Mouse (Mus musculus): ENCODE measurements at regions not wholly inside any gene's neighbourhood (a gene's known extent, or its start where the extent isn't known, plus 50 kb on each side); places are given as distances from the start of the nearest gene placed in this dataset.
A peak's percentile ranks its signal among the peaks of the same experiment; 100 is the strongest.

DNA sequence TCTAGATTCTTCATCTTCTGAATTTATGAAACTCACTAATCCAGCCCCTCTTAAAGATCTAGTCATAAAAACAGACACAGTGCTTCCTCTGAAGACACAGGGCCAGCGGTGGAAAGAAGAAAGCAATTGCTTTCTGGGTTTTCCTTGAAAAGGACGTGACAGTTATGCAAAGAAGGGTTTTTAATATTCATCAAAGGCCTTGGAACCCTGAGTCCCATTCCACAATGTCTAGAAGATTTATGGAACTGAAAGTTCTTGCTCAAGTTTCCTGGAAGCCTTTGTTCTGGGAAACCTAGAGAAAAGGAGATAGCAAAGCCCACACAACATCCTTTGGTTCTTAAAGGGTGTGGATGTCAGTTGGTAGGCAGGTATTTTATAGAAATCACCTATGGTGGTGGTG lies 346.0 kb downstream of the Gm45692 start:
- Histone ChIP-seq H3K9me3 (replicated peaks; ENCODE audit: control insufficient read depth, low read length) (no peaks in the 10 kb centered on the region), H3K4me2 (ENCODE audit: low read depth, low read length) (no peak overlapping the region), H3K9ac (replicated peaks; ENCODE audit: low read length) (no peak overlapping the region), H3K27me3 (ENCODE audit: control insufficient read depth, insufficient read depth, low read length) (no peaks in the 10 kb centered on the region), H3K4me3 (ENCODE audit: low read depth, low read length) (no peak overlapping the region), H3K36me3 (replicated peaks; ENCODE audit: control insufficient read depth, insufficient read depth, low read depth, low read length) (no peaks in the 10 kb centered on the region), H3K4me1 (ENCODE audit: control insufficient read depth, insufficient read depth, low read length) (no peaks in the 10 kb centered on the region), H3K27ac (replicated peaks; ENCODE audit: low read depth, low read length) (no peak overlapping the region)
- 88% methylated on average over 2 of the region's 2 CpGs for WGBS
- DNase-seq (ENCODE audit: low spot score) = no peak
- ATAC-seq (replicated peaks; ENCODE audit: insufficient number of reproducible peaks, low FRiP score, low TSS enrichment, low read depth) = no peak

GRCm38 (mm10) chr8:26468441-26468840 lies 349.1 kb downstream of the Gm45692 start:
- Histone ChIP-seq H3K36me3 (replicated peaks; ENCODE audit: control insufficient read depth, insufficient read depth, low read depth, low read length) (no peaks in the 10 kb centered on the region), H3K9ac (replicated peaks; ENCODE audit: low read length) (no peak overlapping the region), H3K4me3 (ENCODE audit: low read depth, low read length) (no peak overlapping the region), H3K4me1 (ENCODE audit: control insufficient read depth, insufficient read depth, low read length) (no peaks in the 10 kb centered on the region), H3K27ac (replicated peaks; ENCODE audit: low read depth, low read length) (no peak overlapping the region), H3K4me2 (ENCODE audit: low read depth, low read length) (no peak overlapping the region), H3K27me3 (ENCODE audit: control insufficient read depth, insufficient read depth, low read length) (no peaks in the 10 kb centered on the region), H3K9me3 (replicated peaks; ENCODE audit: control insufficient read depth, low read length) (no peaks in the 10 kb centered on the region)
- no peak for ATAC-seq (replicated peaks; ENCODE audit: insufficient number of reproducible peaks, low FRiP score, low TSS enrichment, low read depth)
- DNase-seq (ENCODE audit: low spot score) = no peak
- WGBS = 72% methylated on average over 2 of the region's 2 CpGs

DNA sequence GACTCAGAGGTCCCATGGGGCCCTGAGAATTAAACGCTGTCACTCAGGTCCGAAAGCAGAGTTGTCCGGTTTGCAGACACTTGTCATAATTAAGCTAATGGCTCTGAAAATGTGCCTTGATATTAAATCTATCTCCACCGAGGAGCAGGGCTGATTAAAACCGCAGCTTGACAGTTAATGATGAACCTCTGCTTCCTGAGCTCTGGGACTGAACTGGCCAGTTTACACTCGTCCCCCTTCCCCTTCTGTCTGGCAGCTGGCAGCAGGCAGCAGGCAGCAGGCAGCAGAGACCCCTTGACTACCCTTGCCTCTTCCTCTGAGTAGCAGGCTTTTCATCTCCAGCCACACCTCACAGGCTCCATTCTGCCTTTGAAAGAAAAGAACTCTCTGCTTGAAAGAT lies 350.4 kb downstream of the Gm45692 start:
- Histone ChIP-seq H3K4me3 (ENCODE audit: low read depth, low read length) (no peak overlapping the region), H3K9ac (replicated peaks; ENCODE audit: low read length) (no peak overlapping the region), H3K4me2 (ENCODE audit: low read depth, low read length) (no peak overlapping the region), H3K27me3 (ENCODE audit: control insufficient read depth, insufficient read depth, low read length) (no peaks in the 10 kb centered on the region), H3K4me1 (ENCODE audit: control insufficient read depth, insufficient read depth, low read length) (no peaks in the 10 kb centered on the region), H3K36me3 (replicated peaks; ENCODE audit: control insufficient read depth, insufficient read depth, low read depth, low read length) (no peaks in the 10 kb centered on the region), H3K9me3 (replicated peaks; ENCODE audit: control insufficient read depth, low read length) (no peaks in the 10 kb centered on the region), H3K27ac (replicated peaks; ENCODE audit: low read depth, low read length) (no peak overlapping the region)
- 46% methylated on average over 6 of the region's 6 CpGs for WGBS
- no peak for DNase-seq (ENCODE audit: low spot score)
- ATAC-seq (replicated peaks; ENCODE audit: insufficient number of reproducible peaks, low FRiP score, low TSS enrichment, low read depth) = no peak

- no peaks in the 10 kb centered on the region for H3K27me3 ChIP-seq (ENCODE audit: control insufficient read depth, insufficient read depth, low read length)
- ATAC-seq (replicated peaks; ENCODE audit: insufficient number of reproducible peaks, low FRiP score, low TSS enrichment, low read depth) = peak; percentile 69
- H3K4me2 ChIP-seq (ENCODE audit: low read depth, low read length) = no peak overlapping the region
Measured at GRCm38 (mm10) chr8:26471811-26472550, 352.6 kb downstream of the Gm45692 start.

DNA sequence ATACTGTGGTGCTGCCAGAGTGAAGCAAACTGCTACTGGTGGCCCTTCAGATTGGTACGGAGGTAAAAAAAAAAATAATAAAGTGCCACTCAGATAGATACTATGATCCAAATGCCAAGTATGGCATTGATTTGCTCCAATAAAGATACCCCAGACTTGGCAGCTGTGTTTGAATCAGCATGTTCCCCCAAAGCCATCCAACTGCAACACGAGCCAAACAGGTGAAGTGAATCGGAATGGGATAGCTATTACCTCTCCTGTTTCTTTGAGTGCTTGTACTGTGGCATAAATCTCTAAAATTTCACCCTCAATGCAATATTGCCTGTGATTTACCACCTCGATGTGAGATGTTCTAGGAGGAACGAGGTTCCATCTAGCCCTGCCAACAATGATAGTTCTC lies 365.4 kb downstream of the Gm45692 start:
- no peak overlapping the region for H3K4me3 ChIP-seq (ENCODE audit: low read depth, low read length)
- H3K36me3 ChIP-seq (replicated peaks; ENCODE audit: control insufficient read depth, insufficient read depth, low read depth, low read length) = no peaks in the 10 kb centered on the region
- no peaks in the 10 kb centered on the region for H3K4me1 ChIP-seq (ENCODE audit: control insufficient read depth, insufficient read depth, low read length)
- H3K9ac ChIP-seq (replicated peaks; ENCODE audit: low read length) = no peak overlapping the region
- no peak overlapping the region for H3K4me2 ChIP-seq (ENCODE audit: low read depth, low read length)
- WGBS = 82% methylated on average over 5 of the region's 5 CpGs
- ATAC-seq (replicated peaks; ENCODE audit: insufficient number of reproducible peaks, low FRiP score, low TSS enrichment, low read depth) = no peak
- DNase-seq (ENCODE audit: low spot score) = no peak
- no peaks in the 10 kb centered on the region for H3K9me3 ChIP-seq (replicated peaks; ENCODE audit: control insufficient read depth, low read length)
- H3K27me3 ChIP-seq (ENCODE audit: control insufficient read depth, insufficient read depth, low read length) = no peaks in the 10 kb centered on the region
- no peak overlapping the region for H3K27ac ChIP-seq (replicated peaks; ENCODE audit: low read depth, low read length)

More at GRCm38 (mm10) chr8:26471811-26472550, 352.6 kb downstream of the Gm45692 start:
- 14% methylated on average over 12 of the region's 12 CpGs for WGBS
- peak; percentile 49 for DNase-seq (ENCODE audit: low spot score)
- no peak overlapping the region for H3K27ac ChIP-seq (replicated peaks; ENCODE audit: low read depth, low read length)
- H3K9ac ChIP-seq (replicated peaks; ENCODE audit: low read length) = no peak overlapping the region
- no peaks in the 10 kb centered on the region for H3K36me3 ChIP-seq (replicated peaks; ENCODE audit: control insufficient read depth, insufficient read depth, low read depth, low read length)
- no peak overlapping the region for H3K4me3 ChIP-seq (ENCODE audit: low read depth, low read length)
- H3K9me3 ChIP-seq (replicated peaks; ENCODE audit: control insufficient read depth, low read length) = no peaks in the 10 kb centered on the region
- H3K4me1 ChIP-seq (ENCODE audit: control insufficient read depth, insufficient read depth, low read length) = no peaks in the 10 kb centered on the region

DNA sequence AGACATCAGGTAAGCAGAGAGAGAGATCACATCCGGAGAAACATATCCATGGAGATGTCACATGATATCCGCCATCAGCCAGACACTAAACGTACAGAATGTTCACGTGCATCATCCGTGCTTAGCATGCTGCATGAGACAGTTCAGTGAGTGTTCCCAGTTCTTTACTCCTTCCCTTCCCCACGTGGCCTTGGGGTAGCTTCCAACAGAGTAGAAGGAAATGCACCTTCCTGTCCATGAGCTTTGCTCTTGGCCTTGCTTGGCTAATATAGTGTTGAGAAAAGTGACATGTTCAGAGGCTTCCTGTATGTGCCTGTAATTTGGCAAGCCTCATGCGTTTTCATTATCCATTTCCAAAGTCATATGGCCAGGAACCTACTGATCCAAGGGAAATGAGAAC lies 368.5 kb downstream of the Gm45692 start:
- H3K9ac ChIP-seq (replicated peaks; ENCODE audit: low read length) = no peak overlapping the region
- H3K4me2 ChIP-seq (ENCODE audit: low read depth, low read length) = no peak overlapping the region
- H3K36me3 ChIP-seq (replicated peaks; ENCODE audit: control insufficient read depth, insufficient read depth, low read depth, low read length) = no peaks in the 10 kb centered on the region
- H3K9me3 ChIP-seq (replicated peaks; ENCODE audit: control insufficient read depth, low read length) = no peaks in the 10 kb centered on the region
- WGBS = 90% methylated on average over 7 of the region's 7 CpGs
- ATAC-seq (replicated peaks; ENCODE audit: insufficient number of reproducible peaks, low FRiP score, low TSS enrichment, low read depth) (no peak), DNase-seq (ENCODE audit: low spot score) (no peak)
- H3K4me3 ChIP-seq (ENCODE audit: low read depth, low read length) = no peak overlapping the region
- H3K27ac ChIP-seq (replicated peaks; ENCODE audit: low read depth, low read length) = no peak overlapping the region
- H3K4me1 ChIP-seq (ENCODE audit: control insufficient read depth, insufficient read depth, low read length) = no peaks in the 10 kb centered on the region
- H3K27me3 ChIP-seq (ENCODE audit: control insufficient read depth, insufficient read depth, low read length) = no peaks in the 10 kb centered on the region

- H3K9ac ChIP-seq (replicated peaks; ENCODE audit: low read length) = no peak overlapping the region
- DNase-seq (ENCODE audit: low spot score) (no peak), ATAC-seq (replicated peaks; ENCODE audit: insufficient number of reproducible peaks, low FRiP score, low TSS enrichment, low read depth) (no peak)
- no peaks in the 10 kb centered on the region for H3K36me3 ChIP-seq (replicated peaks; ENCODE audit: control insufficient read depth, insufficient read depth, low read depth, low read length)
- no peak overlapping the region for H3K27ac ChIP-seq (replicated peaks; ENCODE audit: low read depth, low read length)
- H3K4me2 ChIP-seq (ENCODE audit: low read depth, low read length) = no peak overlapping the region
- H3K4me1 ChIP-seq (ENCODE audit: control insufficient read depth, insufficient read depth, low read length) = no peaks in the 10 kb centered on the region
- WGBS = 80% methylated on average over 8 of the region's 8 CpGs
- H3K27me3 ChIP-seq (ENCODE audit: control insufficient read depth, insufficient read depth, low read length) = no peaks in the 10 kb centered on the region
- no peak overlapping the region for H3K4me3 ChIP-seq (ENCODE audit: low read depth, low read length)
- no peaks in the 10 kb centered on the region for H3K9me3 ChIP-seq (replicated peaks; ENCODE audit: control insufficient read depth, low read length)
Measured at GRCm38 (mm10) chr8:26488590-26488989, 369.3 kb downstream of the Gm45692 start.

GRCm38 (mm10) chr8:26501196-26501813 lies 382.0 kb downstream of the Gm45692 start:
- no peaks in the 10 kb centered on the region for H3K9me3 ChIP-seq (replicated peaks; ENCODE audit: control insufficient read depth, low read length)
- no peaks in the 10 kb centered on the region for H3K36me3 ChIP-seq (replicated peaks; ENCODE audit: control insufficient read depth, insufficient read depth, low read depth, low read length)
- no peak for DNase-seq (ENCODE audit: low spot score)
- H3K27ac ChIP-seq (replicated peaks; ENCODE audit: low read depth, low read length) = no peak overlapping the region
- H3K4me1 ChIP-seq (ENCODE audit: control insufficient read depth, insufficient read depth, low read length) = 0 out of 2 replicates have a peak, but pooled peaks cover 2% of the 10 kb centered on the region
- H3K4me2 ChIP-seq (ENCODE audit: low read depth, low read length) = no peak overlapping the region
- ATAC-seq (replicated peaks; ENCODE audit: insufficient number of reproducible peaks, low FRiP score, low TSS enrichment, low read depth) = no peak
- WGBS = 78% methylated on average over 9 of the region's 9 CpGs
- no peak overlapping the region for H3K4me3 ChIP-seq (ENCODE audit: low read depth, low read length)
- no peak overlapping the region for H3K9ac ChIP-seq (replicated peaks; ENCODE audit: low read length)
- no peaks in the 10 kb centered on the region for H3K27me3 ChIP-seq (ENCODE audit: control insufficient read depth, insufficient read depth, low read length)

Measured in embryonic facial prominence, embryonic 11.5 days (tissue).